Mouse (Mus musculus) intestine, embryonic 16.5 days (tissue): ENCODE results near the gene Tsr2. TPM values are rescaled to one million over a fixed set of nuclear protein-coding genes. Genes with fewer than 3 reads are reported as not detected.
A peak's percentile ranks its signal among the peaks of the same experiment; 100 is the strongest.

Experiments
- ATAC-seq: fragments of 200-750 bp; cut with Nextera tagmentation; 2 replicates; pipeline ENCODE4 v1.8.0; 2017; ENCODE audit warnings: moderate TSS enrichment, moderate library complexity
- H3K27ac ChIP-seq: fragments of 300-500 bp; sonication (generic); 2 replicates; pipeline ENCODE4 v1.5.1; 2014; ENCODE audit warnings: mild to moderate bottlenecking, low read length
- H3K27me3 ChIP-seq: fragments of 300-500 bp; sonication (generic); replicated peaks from 2 replicates; pipeline ENCODE4 v1.6.1; 2014; ENCODE audit warnings: low read length, control low read depth, mixed read lengths; ENCODE audit not compliant: control insufficient read depth, insufficient read depth
- H3K36me3 ChIP-seq: fragments of 300-500 bp; sonication (generic); 2 replicates; pipeline ENCODE4 v1.6.1; 2014; ENCODE audit warnings: low read length, control low read depth; ENCODE audit not compliant: control insufficient read depth, insufficient read depth
- H3K4me1 ChIP-seq: fragments of 300-500 bp; sonication (generic); 2 replicates; pipeline ENCODE4 v1.6.1; 2014; ENCODE audit warnings: low read length, control low read depth, mixed read lengths; ENCODE audit not compliant: control insufficient read depth, insufficient read depth
- H3K4me2 ChIP-seq: fragments of 300-500 bp; sonication (generic); 2 replicates; pipeline ENCODE4 v1.6.1; 2014; ENCODE audit warnings: low read depth, low read length, control low read depth
- H3K4me3 ChIP-seq: fragments of 300-500 bp; sonication (generic); 2 replicates; pipeline ENCODE4 v1.5.1; 2014; ENCODE audit warnings: mild to moderate bottlenecking, low read length
- H3K9ac ChIP-seq: fragments of 300-500 bp; sonication (generic); 2 replicates; pipeline ENCODE4 v1.6.1; 2014; ENCODE audit warnings: low read depth, low read length
- H3K9me3 ChIP-seq: fragments of 300-500 bp; sonication (generic); 2 replicates; pipeline ENCODE4 v1.6.1; 2016; ENCODE audit warnings: low read length, control low read depth; ENCODE audit not compliant: control insufficient read depth
- WGBS: fragments of 180-500 bp; shearing (Covaris S2); extraction: QIAGEN DNeasy Blood & Tissue Kit; methylation state at CpG from one replicate; pipeline ENCODE4 v1.1.7; 2014; 5-methylcytosine and 5-hydroxymethylcytosine counted together
- polyA plus RNA-seq: library from polyadenylated mRNA; unstranded; fragments of >200 nt; fragmentation: Nextera tagmentation; extraction: Ambion mirVana; gene quantifications from 2 replicates; pipeline ENCODE4 v1.2.1, GENCODE M21; 2015

Gene Tsr2
- polyA plus RNA-seq, 1 experiment from 2014 or later = 32.6 TPM

GRCm38 (mm10) chrX:151049661-151050215 is 46.6 kb downstream of the Tsr2 start:
- no peak overlapping the region for H3K4me2 ChIP-seq

GRCm38 (mm10) chrX:151047431-151048058 is 48.8 kb downstream of the Tsr2 start:
- ATAC-seq = peak; percentile 62
- no peaks in the 10 kb centered on the region for H3K27me3 ChIP-seq
- peak overlapping the region; percentile 77 for H3K9ac ChIP-seq
- 0 out of 2 replicates have a peak, but pooled peaks cover 7% of the 10 kb centered on the region for H3K4me1 ChIP-seq
- no peaks in the 10 kb centered on the region for H3K9me3 ChIP-seq
- H3K36me3 ChIP-seq = no peaks in the 10 kb centered on the region
- peak overlapping the region; percentile 77 for H3K27ac ChIP-seq
- peak overlapping the region; percentile 66 for H3K4me3 ChIP-seq
- H3K4me2 ChIP-seq = peak overlapping the region; percentile 51
- whole genome bisulfite sequencing = 15% methylated on average over 43 of the region's 56 CpGs

More at GRCm38 (mm10) chrX:151049661-151050215, 46.6 kb downstream of the Tsr2 start:
- no peak overlapping the region for H3K27ac ChIP-seq
- no peak overlapping the region for H3K4me3 ChIP-seq
- WGBS = 60% methylated on average over 8 of the region's 8 CpGs
- H3K4me1 ChIP-seq = peaks cover 10% of the 10 kb centered on the region; the same call in 1 of the 2 replicates
- H3K27me3 ChIP-seq = no peaks in the 10 kb centered on the region
- H3K9ac ChIP-seq = no peak overlapping the region
- ATAC-seq = no peak
- H3K36me3 ChIP-seq = no peaks in the 10 kb centered on the region
- H3K9me3 ChIP-seq = no peaks in the 10 kb centered on the region

GRCm38 (mm10) chrX:151046777-151047430 is 49.4 kb downstream of the Tsr2 start:
- 17% methylated on average over 55 of the region's 62 CpGs for WGBS
- Histone ChIP-seq H3K36me3 (no peaks in the 10 kb centered on the region), H3K9me3 (no peaks in the 10 kb centered on the region), H3K27ac (peak overlapping the region; percentile 77), H3K4me3 (peak overlapping the region; percentile 66), H3K4me2 (peak overlapping the region; percentile 51), H3K27me3 (no peaks in the 10 kb centered on the region), H3K9ac (peak overlapping the region; percentile 77), H3K4me1 (0 out of 2 replicates have a peak, but pooled peaks cover 7% of the 10 kb centered on the region)
- ATAC-seq = peak; percentile 92

GRCm38 (mm10) chrX:151046321-151046720 is 50.0 kb downstream of the Tsr2 start:
- 44% methylated on average over 11 of the region's 11 CpGs for WGBS
- no peak overlapping the region for H3K9ac ChIP-seq
- H3K27me3 ChIP-seq = no peaks in the 10 kb centered on the region

GRCm38 (mm10) chrX:151045850-151046249 is 50.5 kb downstream of the Tsr2 start, which contains the start of gene Fgd1:
Fgd1 (plus strand) TSS chrX:151046150.
- Histone ChIP-seq H3K4me1 (0 out of 2 replicates have a peak, but pooled peaks cover 7% of the 10 kb centered on the region), H3K9me3 (no peaks in the 10 kb centered on the region), H3K4me3 (peak within 1 kb of the TSS; percentile 66), H3K27me3 (no peaks in the 10 kb centered on the region), H3K4me2 (peak within 1 kb of the TSS; percentile 51), H3K9ac (peak within 1 kb of the TSS; percentile 77), H3K27ac (peak within 1 kb of the TSS; percentile 77), H3K36me3 (no peaks in the 10 kb centered on the region)
- ATAC-seq = no peak
- WGBS = 95% methylated on average over 8 of the region's 8 CpGs

More at GRCm38 (mm10) chrX:151046321-151046720, 50.0 kb downstream of the Tsr2 start:
- Histone ChIP-seq H3K27ac (peak overlapping the region; percentile 14; the same call in 1 of the 2 replicates), H3K4me1 (0 out of 2 replicates have a peak, but pooled peaks cover 7% of the 10 kb centered on the region), H3K4me2 (peak overlapping the region; percentile 51), H3K4me3 (peak overlapping the region; percentile 66), H3K9me3 (no peaks in the 10 kb centered on the region), H3K36me3 (no peaks in the 10 kb centered on the region)
- no peak for ATAC-seq

GRCm38 (mm10) chrX:151041223-151041622 is 55.1 kb downstream of the Tsr2 start:
- Histone ChIP-seq H3K4me1 (no peaks in the 10 kb centered on the region), H3K36me3 (no peaks in the 10 kb centered on the region), H3K4me2 (no peak overlapping the region), H3K9me3 (no peaks in the 10 kb centered on the region), H3K27me3 (no peaks in the 10 kb centered on the region), H3K27ac (no peak overlapping the region), H3K4me3 (no peak overlapping the region), H3K9ac (no peak overlapping the region)
- 53% methylated on average over 5 of the region's 5 CpGs for WGBS
- ATAC-seq = no peak

Other genes with a start within 250 kb of the Tsr2 start
- 20.7 and 21.1 TPM in 2 replicates for gene Gnl3l, start 79.2 kb downstream of the Tsr2 start, polyA plus RNA-seq
- 4.1 and 5.3 TPM in 2 replicates for gene Fgd1, start 50.4 kb downstream of the Tsr2 start, polyA plus RNA-seq
- gene Wnk3, start 101.5 kb upstream of the Tsr2 start, polyA plus RNA-seq = 0.34 and 0.60 TPM in 2 replicates
- 2.3 and 2.5 TPM in 2 replicates for gene Fam120c, start 247.6 kb upstream of the Tsr2 start, polyA plus RNA-seq